Mouse (Mus musculus): Measurements from ENCODE around the gene Cd200r1. TPM values are rescaled to one million over a fixed set of nuclear protein-coding genes. Genes with fewer than 3 reads are reported as not detected.

Cd200r1 gene
- polyA plus RNA-seq, 1 experiment from 2014 or later: 0.69 TPM

DNA sequence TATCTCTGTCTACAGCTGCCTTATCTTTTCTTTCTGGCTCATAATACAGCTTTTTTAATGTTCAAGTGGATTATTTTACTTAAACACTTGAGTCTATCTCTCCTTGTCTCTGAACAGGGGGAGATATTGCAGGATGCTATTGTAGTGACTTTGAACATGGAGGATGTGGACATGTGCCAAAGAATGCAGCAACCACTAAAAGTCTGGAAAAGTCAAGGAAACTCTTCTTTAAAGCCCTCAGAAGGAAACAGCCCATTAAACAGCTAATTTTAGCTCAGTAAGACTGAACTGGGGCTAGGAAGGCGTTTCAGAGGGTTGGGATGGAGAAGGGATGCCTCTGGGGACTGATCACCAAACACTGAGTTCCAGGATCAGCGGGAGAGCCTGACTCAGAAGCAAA lies 42.9 kb upstream of the Cd200r1 start:
- peaks cover 3% of the 10 kb centered on the region for H3K4me1 ChIP-seq (replicated peaks; ENCODE audit: control insufficient read depth, insufficient read depth, low read length)
- H3K36me3 ChIP-seq (ENCODE audit: control insufficient read depth, insufficient read depth): peaks cover 3% of the 10 kb centered on the region; the same call in 1 of the 2 replicates
- H3K4me2 ChIP-seq (replicated peaks; ENCODE audit: low read depth): no peak overlapping the region
- TF ChIP-seq CTCF (IDR thresholded peaks at IDR 0.05; ENCODE audit: low read depth): no peak
- H3K9me3 ChIP-seq (ENCODE audit: control insufficient read depth): no peaks in the 10 kb centered on the region
- WGBS: 86% methylated on average over 2 of the region's 2 CpGs
- H3K9ac ChIP-seq (ENCODE audit: low read depth, low read length): no peak overlapping the region
- no peak for ATAC-seq
- no peaks in the 10 kb centered on the region for H3K27me3 ChIP-seq (replicated peaks; ENCODE audit: control insufficient read depth, insufficient read depth, low read length)
- H3K4me3 ChIP-seq (ENCODE audit: low read depth, low read length): no peak overlapping the region
- no peak overlapping the region for H3K27ac ChIP-seq (ENCODE audit: low read depth, low read length)

GRCm38 (mm10) chr16:44724083-44724787 lies 41.3 kb upstream of the Cd200r1 start, which contains the start of gene Nepro:
Gene Nepro (plus strand): TSS chr16:44724301.
- peaks cover 3% of the 10 kb centered on the region for H3K4me1 ChIP-seq (replicated peaks; ENCODE audit: control insufficient read depth, insufficient read depth, low read length)
- H3K9ac ChIP-seq (ENCODE audit: low read depth, low read length): peak within 1 kb of the TSS; percentile 80
- H3K27me3 ChIP-seq (replicated peaks; ENCODE audit: control insufficient read depth, insufficient read depth, low read length): no peaks in the 10 kb centered on the region
- H3K4me2 ChIP-seq (replicated peaks; ENCODE audit: low read depth): peak within 1 kb of the TSS; percentile 86
- H3K27ac ChIP-seq (ENCODE audit: low read depth, low read length): peak within 1 kb of the TSS; percentile 88
- under 1% methylated on average over 63 of the region's 64 CpGs for WGBS
- peak; percentile 33 for TF ChIP-seq CTCF (IDR thresholded peaks at IDR 0.05; ENCODE audit: low read depth)
- H3K36me3 ChIP-seq (ENCODE audit: control insufficient read depth, insufficient read depth): peaks cover 2% of the 10 kb centered on the region
- peak within 1 kb of the TSS; percentile 84 for H3K4me3 ChIP-seq (ENCODE audit: low read depth, low read length)
- no peaks in the 10 kb centered on the region for H3K9me3 ChIP-seq (ENCODE audit: control insufficient read depth)
- ATAC-seq: peak; percentile 97

DNA sequence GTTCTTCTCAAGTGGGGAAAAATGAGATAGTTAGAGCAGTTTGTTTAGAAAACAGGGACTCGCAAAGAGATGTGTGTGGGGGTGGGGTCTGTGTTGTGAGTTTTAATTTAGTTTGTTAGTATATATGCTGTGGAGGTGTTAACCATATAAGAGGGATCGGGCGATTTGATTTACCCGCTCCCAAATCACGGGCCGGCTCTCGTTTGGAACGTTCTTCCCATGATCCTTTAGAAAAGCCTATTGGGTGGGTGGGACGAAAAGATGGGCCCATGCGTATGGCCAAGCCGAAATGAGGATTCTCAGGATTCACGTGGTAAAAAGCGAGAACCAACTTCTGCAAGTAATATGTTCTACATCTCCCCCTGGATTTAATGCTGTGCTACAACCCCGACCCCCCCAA lies 40.7 kb upstream of the Cd200r1 start:
- Histone ChIP-seq H3K9me3 (ENCODE audit: control insufficient read depth) (no peaks in the 10 kb centered on the region), H3K4me3 (ENCODE audit: low read depth, low read length) (peak overlapping the region; percentile 84), H3K36me3 (ENCODE audit: control insufficient read depth, insufficient read depth) (peaks cover 8% of the 10 kb centered on the region; the same call in 1 of the 2 replicates), H3K4me2 (replicated peaks; ENCODE audit: low read depth) (peak overlapping the region; percentile 86), H3K9ac (ENCODE audit: low read depth, low read length) (peak overlapping the region; percentile 80), H3K4me1 (replicated peaks; ENCODE audit: control insufficient read depth, insufficient read depth, low read length) (peaks cover 3% of the 10 kb centered on the region), H3K27me3 (replicated peaks; ENCODE audit: control insufficient read depth, insufficient read depth, low read length) (no peaks in the 10 kb centered on the region), H3K27ac (ENCODE audit: low read depth, low read length) (peak overlapping the region; percentile 88)
- WGBS: 0% methylated on average over 14 of the region's 14 CpGs
- ATAC-seq: no peak
- peak; percentile 10; the same call in 1 of the 2 replicates for TF ChIP-seq CTCF (IDR thresholded peaks at IDR 0.05; ENCODE audit: low read depth)

GRCm38 (mm10) chr16:44725286-44726223 lies 40.0 kb upstream of the Cd200r1 start:
- ATAC-seq: no peak
- peaks cover 15% of the 10 kb centered on the region; the same call in 1 of the 2 replicates for H3K36me3 ChIP-seq (ENCODE audit: control insufficient read depth, insufficient read depth)
- H3K27me3 ChIP-seq (replicated peaks; ENCODE audit: control insufficient read depth, insufficient read depth, low read length): no peaks in the 10 kb centered on the region
- peaks cover 3% of the 10 kb centered on the region for H3K4me1 ChIP-seq (replicated peaks; ENCODE audit: control insufficient read depth, insufficient read depth, low read length)
- no peak overlapping the region for H3K27ac ChIP-seq (ENCODE audit: low read depth, low read length)
- TF ChIP-seq CTCF (IDR thresholded peaks at IDR 0.05; ENCODE audit: low read depth): peak; percentile 93
- H3K4me2 ChIP-seq (replicated peaks; ENCODE audit: low read depth): peak overlapping the region; percentile 86
- H3K9ac ChIP-seq (ENCODE audit: low read depth, low read length): peak overlapping the region; percentile 80
- H3K4me3 ChIP-seq (ENCODE audit: low read depth, low read length): peak overlapping the region; percentile 84
- 33% methylated on average over 14 of the region's 14 CpGs for WGBS
- no peaks in the 10 kb centered on the region for H3K9me3 ChIP-seq (ENCODE audit: control insufficient read depth)

DNA sequence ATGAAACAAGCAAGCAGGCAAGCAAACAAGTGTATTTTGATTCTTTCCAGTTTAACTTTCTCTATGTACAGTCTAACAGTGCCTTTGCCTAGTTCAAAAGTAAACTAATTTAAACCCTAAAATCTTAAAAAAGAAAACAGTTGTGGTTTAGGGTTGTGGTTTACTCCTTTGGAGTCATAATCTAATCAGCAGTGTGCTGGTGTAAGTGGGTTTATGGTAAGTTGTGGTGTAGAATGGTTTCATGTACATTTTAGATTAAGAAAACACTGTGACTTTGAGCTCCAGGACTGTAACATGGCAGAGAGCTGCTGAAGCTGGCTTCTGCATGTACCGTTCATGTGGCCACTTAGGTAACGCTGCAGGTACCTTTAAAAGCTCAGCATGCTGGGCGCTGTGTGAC lies 38.0 kb upstream of the Cd200r1 start:
- 94% methylated on average over 3 of the region's 3 CpGs for WGBS
- TF ChIP-seq CTCF (IDR thresholded peaks at IDR 0.05; ENCODE audit: low read depth): no peak
- peaks cover 31% of the 10 kb centered on the region for H3K36me3 ChIP-seq (ENCODE audit: control insufficient read depth, insufficient read depth)

DNA sequence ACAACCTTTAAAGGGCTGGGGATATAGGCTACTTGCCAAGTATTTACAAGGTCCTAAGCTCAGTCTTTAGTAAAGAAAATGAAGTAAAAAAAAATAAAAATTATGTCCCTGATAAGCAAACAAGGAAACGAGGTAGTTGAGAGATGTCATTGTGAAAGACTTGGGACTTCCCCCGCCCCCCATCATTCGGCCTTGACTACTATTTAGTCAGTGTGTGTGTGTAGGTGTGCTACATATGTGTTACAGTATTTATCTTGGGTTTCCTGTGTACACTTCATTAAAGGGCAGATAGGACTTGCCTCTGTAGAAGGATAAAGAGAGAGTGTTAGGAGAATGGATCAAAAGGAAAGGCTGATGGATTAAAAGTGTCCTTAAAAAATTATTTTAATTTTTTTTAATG lies 31.5 kb upstream of the Cd200r1 start:
- no peaks in the 10 kb centered on the region for H3K4me1 ChIP-seq (replicated peaks; ENCODE audit: control insufficient read depth, insufficient read depth, low read length)
- H3K9ac ChIP-seq (ENCODE audit: low read depth, low read length): no peak overlapping the region
- peaks cover 78% of the 10 kb centered on the region for H3K36me3 ChIP-seq (ENCODE audit: control insufficient read depth, insufficient read depth)
- no peak overlapping the region for H3K4me3 ChIP-seq (ENCODE audit: low read depth, low read length)
- no peaks in the 10 kb centered on the region for H3K9me3 ChIP-seq (ENCODE audit: control insufficient read depth)
- TF ChIP-seq CTCF (IDR thresholded peaks at IDR 0.05; ENCODE audit: low read depth): no peak
- H3K27ac ChIP-seq (ENCODE audit: low read depth, low read length): no peak overlapping the region
- no peak overlapping the region for H3K4me2 ChIP-seq (replicated peaks; ENCODE audit: low read depth)
- peak; percentile 73 for ATAC-seq
- WGBS: 46% methylated on average over 3 of the region's 3 CpGs
- H3K27me3 ChIP-seq (replicated peaks; ENCODE audit: control insufficient read depth, insufficient read depth, low read length): no peaks in the 10 kb centered on the region

More for the DNA sequence above, 38.0 kb upstream of the Cd200r1 start:
- no peak overlapping the region for H3K4me2 ChIP-seq (replicated peaks; ENCODE audit: low read depth)
- H3K9ac ChIP-seq (ENCODE audit: low read depth, low read length): no peak overlapping the region
- H3K27ac ChIP-seq (ENCODE audit: low read depth, low read length): peak overlapping the region; percentile 47; the same call in 1 of the 2 replicates
- H3K4me1 ChIP-seq (replicated peaks; ENCODE audit: control insufficient read depth, insufficient read depth, low read length): peaks cover 3% of the 10 kb centered on the region
- H3K4me3 ChIP-seq (ENCODE audit: low read depth, low read length): no peak overlapping the region
- no peak for ATAC-seq
- no peaks in the 10 kb centered on the region for H3K27me3 ChIP-seq (replicated peaks; ENCODE audit: control insufficient read depth, insufficient read depth, low read length)
- H3K9me3 ChIP-seq (ENCODE audit: control insufficient read depth): no peaks in the 10 kb centered on the region
